Mouse (Mus musculus): ENCODE measurements around the gene Cln6. TPM values are rescaled to one million over a fixed set of nuclear protein-coding genes. Genes with fewer than 3 reads are reported as not detected.

The Cln6 gene
- polyA plus RNA-seq, 1 experiment from 2014 or later: 19.1 TPM

DNA sequence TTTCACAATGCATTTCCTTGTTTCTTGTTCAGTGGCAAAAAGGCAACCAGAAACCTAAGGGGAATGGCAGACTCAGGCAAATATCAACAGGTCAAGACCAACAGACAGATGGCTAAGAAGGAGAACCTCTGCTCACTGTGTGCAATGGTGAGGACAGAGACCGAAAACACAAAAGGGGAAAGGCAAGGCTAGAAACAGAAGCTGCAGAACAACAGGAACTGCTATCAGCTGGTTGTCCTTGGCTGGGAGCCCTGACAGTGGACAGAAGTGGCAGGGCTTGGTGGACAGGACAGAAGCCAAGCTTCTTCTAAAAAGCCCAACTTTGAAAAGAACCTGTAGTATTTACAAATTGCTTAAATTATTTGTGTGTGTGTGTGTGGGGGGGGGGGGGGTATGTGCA lies 55.9 kb downstream of the Cln6 start:
- no peaks in the 10 kb centered on the region for H3K27me3 ChIP-seq (replicated peaks; ENCODE audit: insufficient read depth, low read length)
- no peaks in the 10 kb centered on the region for H3K9me3 ChIP-seq (ENCODE audit: low read length)
- DNase-seq (ENCODE audit: low spot score) (no peak), ATAC-seq (no peak)
- no peaks in the 10 kb centered on the region for H3K4me1 ChIP-seq (ENCODE audit: insufficient read depth, low read depth, low read length)
- peaks cover 12% of the 10 kb centered on the region; the same call in 1 of the 2 replicates for H3K36me3 ChIP-seq (ENCODE audit: insufficient read depth, low read length)
- no peak overlapping the region for H3K27ac ChIP-seq (ENCODE audit: low read length)
- H3K4me2 ChIP-seq (replicated peaks; ENCODE audit: low read depth, low read length): no peak overlapping the region
- no peak overlapping the region for H3K4me3 ChIP-seq (ENCODE audit: low read depth, low read length)
- TF ChIP-seq EP300 (IDR thresholded peaks at IDR 0.05): no peak
- no peak for TF ChIP-seq CTCF (IDR thresholded peaks at IDR 0.05)
- WGBS: 60% methylated on average over 1 of the region's 1 CpGs
- H3K9ac ChIP-seq (replicated peaks; ENCODE audit: low read depth): no peak overlapping the region

Other genes starting within 250 kb of the Cln6 start
- gene Itga11, start 161.0 kb upstream of the Cln6 start, polyA plus RNA-seq (2015; fragmentation: Nextera tagmentation; extraction: Ambion mirVana): 0.18 and 0.35 TPM in 2 replicates
- 9.2 and 10.8 TPM in 2 replicates for gene Fem1b, start 26.9 kb upstream of the Cln6 start, polyA plus RNA-seq (2015; fragmentation: Nextera tagmentation; extraction: Ambion mirVana)
- 19.7 and 20.6 TPM in 2 replicates for gene Calml4, start 19.3 kb downstream of the Cln6 start, polyA plus RNA-seq (2015; fragmentation: Nextera tagmentation; extraction: Ambion mirVana)
- 58.1 and 59.6 TPM in 2 replicates for gene Pias1, start 149.1 kb downstream of the Cln6 start, polyA plus RNA-seq (2015; fragmentation: Nextera tagmentation; extraction: Ambion mirVana)